Mouse (Mus musculus) common myeloid progenitor, adult 5-6 weeks (primary cell): Measurements from ENCODE around the gene H6pd. TPM values are rescaled to one million over a fixed set of nuclear protein-coding genes. Genes with fewer than 3 reads are reported as not detected.
A peak's percentile ranks its signal among the peaks of the same experiment; 100 is the strongest.

ENCODE experiments used
- ATAC-seq: replicated peaks from 2 replicates; pipeline ENCODE4 v1.8.0; 2016; ENCODE audit warnings: low read depth, mild to moderate bottlenecking, moderate TSS enrichment, inconsistent platforms; ENCODE audit not compliant: poor library complexity, severe bottlenecking
- total RNA-seq: library from RNA; stranded (forward); fragments of 200-1000, 187-1606 nt; gene quantifications from 2 replicates; pipeline ENCODE4 v1.2.3, GENCODE M21; 2017

The H6pd gene
- total RNA-seq, 1 experiment from 2014 or later, result 19.5 TPM

DNA sequence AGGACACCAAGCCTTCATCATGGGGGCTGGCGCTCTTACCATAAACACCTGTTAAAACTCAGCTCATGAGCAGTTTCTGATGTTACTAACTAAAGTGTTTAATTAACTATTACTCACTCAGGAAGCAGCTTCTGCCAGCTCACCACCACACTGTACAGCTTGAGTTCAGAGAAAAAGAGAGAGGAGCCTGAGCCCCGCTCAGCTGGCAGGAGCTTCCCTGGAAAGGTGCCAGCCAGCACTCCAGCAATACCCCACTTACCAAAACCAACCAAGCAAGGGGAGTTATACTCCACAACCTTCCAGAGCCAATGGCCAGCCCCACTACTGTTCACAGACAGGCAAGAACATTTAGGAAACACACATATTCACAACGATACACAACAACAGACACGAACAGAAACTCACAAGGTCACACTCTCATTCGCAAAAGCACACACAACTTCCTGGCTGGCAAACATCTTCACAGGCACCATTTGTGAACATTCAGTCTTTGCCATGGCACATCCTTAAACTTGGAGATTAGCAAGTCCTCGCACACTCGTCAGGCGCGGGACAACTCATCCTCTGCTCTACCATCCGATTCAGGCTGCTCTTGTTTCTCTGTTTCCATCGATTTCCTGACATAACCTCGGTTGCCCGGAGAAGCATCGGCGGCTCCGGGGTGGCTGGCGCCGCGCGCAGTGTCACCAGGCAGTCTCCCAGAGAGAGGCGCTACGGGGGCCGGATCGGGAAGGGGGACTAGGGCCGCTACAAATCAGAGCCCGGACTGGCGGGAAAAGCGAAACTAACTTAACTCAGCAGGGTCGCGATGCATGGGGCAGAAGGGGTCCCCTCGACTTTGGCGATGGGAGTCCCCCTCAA, 55.0 kb downstream of the H6pd start:
- no peak for ATAC-seq

DNA sequence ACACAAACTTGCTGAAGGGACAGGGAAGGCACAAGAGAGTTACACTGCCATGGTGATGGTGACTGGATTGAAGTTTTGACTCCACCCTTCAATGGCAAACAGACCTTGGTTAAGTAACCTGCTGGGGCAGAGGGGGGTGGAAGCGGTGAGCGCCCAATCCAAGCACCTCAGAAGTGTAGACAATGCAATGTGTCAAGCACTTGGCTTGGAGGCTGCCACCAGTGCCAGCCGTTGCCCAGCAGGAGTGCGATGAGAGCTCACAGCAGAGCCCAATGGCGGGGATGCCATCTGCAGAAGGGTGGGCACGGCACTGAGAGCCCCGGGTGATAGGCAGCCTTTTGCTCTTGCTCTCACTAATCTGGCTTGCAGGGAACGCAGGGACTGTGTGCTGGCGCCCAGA, 56.6 kb downstream of the H6pd start:
- no peak for ATAC-seq

DNA sequence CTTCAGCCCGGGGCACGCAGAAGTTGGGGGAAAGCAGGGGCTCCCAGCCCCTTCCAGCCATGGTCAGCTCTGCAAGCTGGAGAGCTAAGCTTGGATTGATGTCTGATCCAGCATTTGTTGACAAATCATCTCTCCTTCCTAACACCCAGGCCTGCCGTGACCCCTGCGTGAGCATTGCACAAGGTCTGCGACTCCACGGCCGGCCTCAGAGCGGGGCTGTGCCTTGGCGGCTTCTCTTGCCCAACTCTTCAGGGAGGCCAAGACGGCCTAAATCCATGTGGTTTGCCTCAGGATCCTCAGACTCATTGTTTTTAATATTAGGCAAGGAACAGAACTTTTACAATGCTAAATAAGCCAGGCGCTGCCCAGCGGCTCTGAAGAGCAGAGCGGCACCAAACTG, 57.6 kb downstream of the H6pd start:
- ATAC-seq, result no peak

DNA sequence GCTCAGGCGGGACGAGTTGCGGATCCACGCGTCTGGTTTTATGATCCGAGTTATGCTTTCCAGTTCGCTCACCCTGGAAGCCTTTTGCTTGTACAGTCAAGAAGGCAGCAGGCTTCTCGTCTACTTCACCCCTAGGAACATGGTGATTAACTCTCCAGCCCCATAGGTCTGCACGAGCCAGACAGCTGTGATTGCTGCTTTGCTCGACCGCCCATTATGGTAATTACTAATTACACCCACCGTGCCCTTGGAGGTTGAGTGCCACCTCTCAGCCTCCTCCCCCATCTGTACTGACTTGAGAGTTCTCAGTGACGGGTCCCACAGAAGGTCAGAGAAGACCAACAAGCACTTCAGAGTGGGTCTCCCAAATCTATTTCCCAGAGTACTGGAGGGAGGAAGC, 59.1 kb downstream of the H6pd start:
- no peak for ATAC-seq

DNA sequence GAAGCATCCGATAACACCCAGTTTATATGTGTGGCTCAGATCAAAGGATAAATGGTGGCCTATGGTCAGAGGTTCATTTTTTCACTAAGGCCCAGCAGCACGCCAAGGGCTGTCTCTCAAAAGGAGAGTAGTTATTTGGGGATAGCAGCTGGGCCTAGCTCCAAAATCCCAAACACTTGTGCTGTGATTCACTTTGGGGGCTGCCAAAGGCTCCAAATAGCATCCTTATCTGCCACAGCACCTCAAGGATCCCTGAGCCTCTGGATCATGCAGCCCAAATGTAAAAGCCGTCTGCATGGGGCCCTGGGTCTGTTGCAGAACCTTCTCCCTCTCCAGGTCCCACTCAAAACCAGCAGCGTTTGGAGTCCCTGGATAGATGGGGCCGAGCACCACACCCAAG, 60.7 kb downstream of the H6pd start:
- no peak for ATAC-seq

DNA sequence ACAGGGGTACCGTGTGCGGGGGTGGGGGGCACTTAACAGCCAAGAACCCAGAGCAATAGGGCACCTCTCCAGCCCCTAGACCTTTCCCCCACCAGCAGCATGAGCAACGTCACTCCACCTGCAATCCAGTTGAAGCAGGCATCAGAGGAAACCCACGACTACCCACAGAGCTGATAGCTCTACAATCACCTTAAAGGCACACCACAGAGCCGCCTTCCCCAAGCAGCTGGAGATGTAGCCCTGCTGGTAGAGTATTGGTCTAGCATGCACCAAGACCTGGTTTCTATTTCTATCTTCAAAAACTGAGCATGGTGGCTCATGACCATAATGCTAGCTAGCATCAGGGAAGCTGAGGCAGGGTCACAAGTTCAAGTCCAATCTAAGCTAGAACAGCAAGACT, 61.4 kb downstream of the H6pd start:
- peak; percentile 55; the same call in 1 of the 2 replicates for ATAC-seq

DNA sequence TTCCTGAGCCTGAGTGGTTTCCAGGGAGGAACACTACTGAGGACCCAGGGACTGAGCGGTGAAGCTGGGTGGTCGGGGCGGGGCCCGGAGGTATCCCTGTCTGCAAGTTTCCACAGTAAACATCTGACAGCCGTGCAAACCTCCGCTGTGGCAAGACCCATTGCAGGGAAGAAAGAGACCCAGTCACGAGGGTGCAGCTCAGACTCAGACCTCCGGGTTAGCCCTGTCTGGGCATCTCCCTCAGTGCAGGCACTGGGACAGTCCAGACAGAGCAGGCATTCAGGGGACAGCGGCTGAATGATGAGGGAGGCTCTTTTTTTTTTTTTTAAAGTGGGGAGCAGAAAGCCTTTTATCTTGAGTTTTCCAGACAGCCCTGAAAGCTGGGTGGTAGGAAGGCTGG, 63.6 kb downstream of the H6pd start:
- ATAC-seq, result no peak

DNA sequence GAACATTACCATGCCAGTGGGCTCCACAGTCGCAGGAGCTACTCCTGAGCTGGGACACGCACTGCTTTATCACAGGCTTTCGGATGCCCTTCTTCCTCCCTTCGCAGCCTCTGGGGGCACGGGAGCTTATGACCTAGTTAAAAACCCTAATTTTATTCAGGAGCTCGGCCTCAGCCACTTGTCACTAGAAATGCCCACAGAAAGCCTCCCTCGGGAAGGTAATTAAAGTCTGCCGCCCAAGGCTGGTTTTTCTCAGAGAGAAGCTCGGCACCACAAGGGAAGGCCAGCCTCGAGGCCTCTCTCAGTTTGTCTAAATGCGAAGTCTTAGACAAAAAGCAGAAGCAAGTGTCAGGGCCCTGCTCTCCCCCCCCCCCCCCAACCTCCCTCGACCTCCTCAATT, 64.6 kb downstream of the H6pd start:
- ATAC-seq, result 0 out of 2 replicates have a peak, but pooled peaks have one; percentile 19

DNA sequence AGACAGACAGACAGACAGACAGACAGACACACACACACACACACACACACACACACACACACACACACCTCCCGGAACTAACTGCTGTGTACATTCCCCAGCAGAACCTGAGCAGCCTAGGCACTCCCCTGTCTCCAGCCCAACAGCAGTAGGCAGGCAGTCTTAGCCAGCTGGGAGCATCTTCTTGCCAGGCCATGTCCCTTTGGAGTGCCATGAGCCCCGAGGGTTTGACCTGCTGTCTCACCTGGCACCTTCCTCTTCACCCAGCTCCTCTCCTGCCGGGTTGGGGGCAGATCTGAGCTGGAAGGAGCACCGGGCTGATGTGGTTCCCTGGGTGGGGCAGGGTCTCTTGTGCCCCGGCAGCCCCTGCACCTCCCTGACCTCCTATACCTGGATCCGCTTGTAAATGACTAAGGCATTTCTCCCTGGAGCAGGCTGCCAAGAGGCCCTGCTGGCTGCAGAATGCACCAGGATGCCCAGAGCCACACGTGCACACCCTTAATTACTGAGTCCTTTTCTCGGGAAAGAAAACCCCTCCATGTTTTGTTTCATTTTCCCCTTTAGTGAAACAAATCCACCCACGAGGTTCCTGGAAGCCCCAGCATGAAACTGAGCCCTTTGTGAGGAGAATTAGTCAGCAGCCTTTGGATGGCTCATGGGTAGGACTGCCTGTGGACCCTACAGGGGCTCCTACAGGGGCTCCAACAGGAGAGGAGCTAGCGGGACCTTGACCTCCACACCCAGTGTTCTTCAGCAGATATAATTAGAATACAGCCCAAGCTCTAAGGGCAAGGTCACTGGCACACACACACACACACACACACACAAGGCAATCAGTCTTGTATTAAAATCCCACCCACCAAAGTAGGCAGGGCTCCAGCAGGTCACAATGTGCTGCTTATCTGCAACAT, 65.7 kb downstream of the H6pd start:
- ATAC-seq, result no peak

DNA sequence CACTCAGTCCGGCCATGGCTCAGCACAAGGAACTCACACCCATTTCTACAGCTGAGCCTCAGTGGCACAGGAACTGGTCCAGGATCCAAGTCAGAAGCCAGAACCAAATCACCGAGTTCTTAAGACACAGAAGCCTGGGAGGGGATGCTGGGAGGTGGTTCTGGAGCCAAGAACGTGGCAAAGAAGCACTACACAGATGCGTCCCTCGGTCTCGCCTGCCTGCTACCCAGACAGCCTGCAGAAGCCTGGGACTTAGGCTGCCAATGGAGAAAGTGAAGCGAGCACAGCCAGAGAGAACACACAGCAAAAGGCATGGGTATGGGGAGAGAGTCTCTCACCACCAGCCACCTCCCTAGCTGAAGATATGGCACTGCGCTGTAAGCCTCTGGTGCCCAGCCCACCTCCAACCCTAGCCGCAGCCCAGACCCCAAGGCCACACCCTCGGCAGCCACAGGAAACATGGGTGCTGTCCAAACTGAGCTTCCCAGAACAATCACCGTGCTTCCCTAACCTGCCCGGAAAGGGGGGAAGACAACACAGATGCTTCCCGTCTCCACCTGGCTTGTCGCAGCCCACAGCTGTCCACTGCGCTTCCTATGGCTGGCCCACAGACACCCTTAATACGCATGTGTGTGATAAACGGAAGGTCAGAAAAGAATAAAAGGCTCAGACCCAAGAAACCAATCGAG, 67.6 kb downstream of the H6pd start:
- peak; percentile 77 for ATAC-seq

DNA sequence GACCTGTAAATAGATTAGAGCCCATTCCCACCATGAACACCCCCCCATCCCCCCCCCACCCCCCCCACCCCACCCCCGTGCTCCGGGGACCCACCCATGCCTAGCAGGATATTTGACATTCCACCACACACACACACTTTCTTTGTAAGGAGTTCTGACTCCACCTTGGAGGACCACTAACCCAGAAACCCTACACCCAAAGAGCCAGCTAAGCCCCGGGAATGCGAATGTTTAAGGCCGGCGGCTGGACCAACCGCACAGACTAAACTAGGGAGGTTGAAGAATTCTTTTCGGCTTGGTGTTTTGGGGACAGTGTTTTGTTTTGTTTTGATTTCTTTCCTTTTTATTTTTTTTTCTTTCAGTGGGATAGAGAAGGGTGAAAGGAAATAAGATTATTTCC, 70.1 kb downstream of the H6pd start:
- ATAC-seq, result no peak

DNA sequence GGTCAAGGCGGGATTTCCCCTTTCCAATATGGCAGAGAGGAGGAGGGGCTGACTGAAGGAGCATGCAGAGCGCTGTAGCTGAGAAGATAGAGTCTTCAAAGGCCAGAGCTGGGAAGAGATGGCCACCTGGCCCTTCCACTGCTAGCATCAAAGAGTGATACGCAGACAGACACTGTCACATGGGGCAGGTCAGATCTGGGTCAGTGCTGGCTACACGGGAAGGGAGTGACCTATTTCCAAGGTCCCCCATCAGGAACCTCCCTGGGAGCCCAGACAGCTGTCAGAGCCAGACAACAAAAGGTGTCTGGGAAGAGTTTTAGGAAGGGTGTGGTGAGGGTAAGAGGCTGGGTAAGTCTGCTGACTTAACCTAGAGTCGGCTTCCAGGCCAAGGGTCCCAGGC, 71.9 kb downstream of the H6pd start:
- no peak for ATAC-seq

DNA sequence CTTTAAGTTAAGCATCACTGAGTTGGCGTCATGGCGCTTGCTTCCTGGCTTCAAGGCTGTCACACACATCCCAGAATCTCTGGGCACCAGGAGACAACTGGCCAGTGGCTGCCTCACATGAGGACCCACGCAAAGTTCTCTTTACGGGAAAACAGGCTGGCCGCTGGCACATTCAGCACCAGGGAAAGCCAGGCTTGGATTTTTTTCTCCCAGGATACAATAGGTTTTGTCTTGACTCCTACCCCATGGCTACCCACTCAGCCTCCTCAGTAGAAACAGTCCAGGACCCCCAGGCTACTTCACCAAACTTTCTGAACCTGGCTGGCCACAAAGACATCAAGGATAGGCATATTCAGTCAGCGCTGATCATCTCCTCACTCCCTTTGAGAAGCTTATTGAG, 73.4 kb downstream of the H6pd start:
- no peak for ATAC-seq

DNA sequence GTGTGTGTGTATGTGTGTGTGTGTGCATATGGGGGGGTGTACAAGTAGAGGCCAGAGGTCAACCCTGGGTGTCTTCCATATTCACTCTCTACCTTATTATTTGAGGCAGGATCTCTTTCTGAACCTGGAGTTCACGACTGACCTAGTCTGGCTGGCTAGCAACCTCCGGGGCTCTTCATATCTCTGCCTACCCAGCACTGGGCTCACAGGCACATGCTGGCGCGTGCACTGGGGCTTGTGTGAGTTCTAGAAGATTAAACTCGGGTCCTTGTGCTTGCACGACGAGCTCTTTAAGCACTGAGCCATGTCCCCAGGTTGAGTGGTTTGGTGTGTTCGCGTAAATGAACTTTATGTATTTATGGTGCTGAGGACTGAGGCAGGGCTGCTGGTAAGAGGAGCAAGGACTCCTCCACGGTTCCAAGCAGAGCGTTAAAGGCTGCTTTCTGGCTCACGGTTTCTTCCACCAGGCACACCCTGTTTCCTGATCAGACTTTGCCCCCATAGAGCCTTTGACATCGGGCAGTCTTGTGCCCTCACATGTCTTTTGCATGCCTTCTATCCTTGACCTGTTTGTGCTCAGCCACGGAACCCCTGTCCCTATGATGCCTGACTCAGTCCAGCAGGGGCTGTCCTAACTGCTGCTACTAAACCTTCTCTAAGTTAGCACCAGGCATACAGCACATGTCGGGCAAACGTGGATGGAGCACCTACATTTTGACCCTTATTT, 75.1 kb downstream of the H6pd start:
- ATAC-seq, result no peak

DNA sequence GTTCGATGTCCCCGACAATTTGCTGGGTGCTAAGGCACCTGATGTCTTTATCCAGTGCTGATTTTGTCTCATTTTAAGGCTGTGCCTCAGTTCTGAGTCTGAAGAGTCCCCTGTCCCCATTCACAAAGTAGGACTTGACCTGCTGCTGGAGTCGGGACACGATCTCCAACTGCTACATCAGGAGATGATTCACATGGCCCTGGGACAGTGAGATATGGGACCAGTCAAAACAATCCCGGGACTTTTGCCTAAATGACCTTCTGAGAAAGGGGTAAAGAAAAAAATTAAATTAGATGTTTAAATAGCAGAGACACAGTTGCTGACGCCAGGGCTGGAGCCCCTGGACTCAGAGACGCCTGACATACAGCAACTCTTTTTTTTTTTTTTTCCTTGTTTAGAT, 75.8 kb downstream of the H6pd start:
- no peak for ATAC-seq

DNA sequence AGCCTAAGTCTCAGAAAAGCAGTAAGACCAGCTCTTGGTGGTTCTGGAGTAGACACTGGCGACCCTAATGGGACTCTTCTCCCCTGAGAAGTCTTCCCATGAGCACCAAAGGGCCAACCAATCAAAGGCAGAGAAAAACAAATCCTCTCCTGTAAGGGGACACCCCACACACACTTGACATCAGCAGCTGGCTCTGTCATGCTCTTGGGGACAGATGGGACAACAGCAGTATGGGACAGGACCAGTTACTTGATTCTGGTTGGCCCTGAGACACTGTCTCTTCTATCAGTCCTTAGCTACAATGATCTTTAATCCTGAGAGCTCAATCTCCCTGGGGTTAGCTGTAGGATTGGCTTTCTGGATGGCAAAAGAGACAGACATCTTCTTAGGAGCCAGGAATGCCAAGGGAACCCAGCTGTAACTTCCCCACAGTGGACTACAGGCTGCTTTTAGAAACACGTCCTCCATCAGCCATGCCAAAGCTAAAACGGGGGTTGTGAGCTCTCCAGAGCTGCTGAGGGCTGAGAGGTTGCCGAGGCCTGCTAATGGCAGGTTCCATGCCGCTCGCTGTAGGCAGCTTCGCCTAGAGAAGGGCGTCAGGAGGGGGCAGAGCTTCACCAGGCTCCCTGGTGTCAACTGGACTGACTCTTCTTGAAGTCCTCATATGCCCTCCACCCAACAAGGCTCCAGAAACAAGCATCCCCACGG, 76.6 kb downstream of the H6pd start:
- ATAC-seq, result no peak

DNA sequence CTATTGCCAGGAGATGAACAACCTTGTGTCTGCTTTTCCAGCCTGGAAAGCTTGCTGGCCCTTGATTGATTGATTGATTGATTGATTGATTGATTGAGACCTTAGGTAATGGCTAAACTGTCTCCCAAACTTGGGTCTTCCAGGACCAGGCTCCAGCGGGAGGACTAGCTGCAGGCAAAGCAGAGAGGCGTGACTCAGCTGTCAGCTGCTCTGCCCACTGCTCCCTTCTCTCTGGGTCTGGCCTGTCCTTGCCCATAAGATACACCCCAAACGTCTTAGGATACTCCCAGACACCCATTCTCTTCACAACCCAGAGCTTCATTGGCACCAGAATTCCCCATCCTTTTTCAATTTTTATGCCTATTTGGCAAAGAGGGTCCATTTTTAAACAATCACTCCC, 78.1 kb downstream of the H6pd start:
- no peak for ATAC-seq
